Mouse (Mus musculus) testis, adult 2 months (tissue): Measurements from ENCODE around the gene Faim2.

Source experiments
- CTCF ChIP-seq: fragments of 200-500 bp; IDR thresholded peaks from 2 replicates; pipeline ENCODE4 v1.5.1; 2012; ENCODE audit warnings: low read depth, mild to moderate bottlenecking, inconsistent platforms, low read length, moderate library complexity; ENCODE audit not compliant: control insufficient read depth, insufficient read depth, insufficient replicate concordance
- POLR2A ChIP-seq: fragments of 200-500 bp; IDR thresholded peaks from 2 replicates; pipeline ENCODE4 v1.6.1; 2012; ENCODE audit warnings: low read depth, mild to moderate bottlenecking, inconsistent platforms, low read length, moderate library complexity; ENCODE audit not compliant: control insufficient read depth

DNA sequence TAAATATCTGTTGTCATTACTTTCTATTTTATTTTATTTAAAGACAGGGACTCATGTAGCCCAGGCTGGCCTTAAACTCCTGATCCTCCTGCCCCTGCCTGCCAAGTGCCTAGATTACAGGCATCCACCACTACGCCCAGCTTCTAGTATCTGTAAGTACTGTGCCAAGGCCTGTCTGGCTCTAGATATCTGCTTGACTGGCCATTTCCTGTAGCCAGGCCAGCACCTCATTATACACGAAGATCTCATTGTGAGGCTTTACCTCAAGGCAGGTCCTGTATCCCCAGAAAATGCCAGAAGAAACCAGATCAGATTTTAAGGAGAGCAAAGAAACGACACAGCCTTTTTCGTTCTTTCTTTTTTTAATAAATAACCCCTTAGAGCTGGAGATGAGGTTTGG lies 58.2 kb downstream of the Faim2 start:
- no peak for TF ChIP-seq CTCF
- TF ChIP-seq POLR2A = no peak
